Mouse (Mus musculus): Measurements from ENCODE around the gene Rnf144b. TPM values are rescaled to one million over a fixed set of nuclear protein-coding genes. Genes with fewer than 3 reads are reported as not detected.
A peak's percentile ranks its signal among the peaks of the same experiment; 100 is the strongest.

Gene Rnf144b
- polyA plus RNA-seq, 1 experiment from 2014 or later, result 4.2 TPM

DNA sequence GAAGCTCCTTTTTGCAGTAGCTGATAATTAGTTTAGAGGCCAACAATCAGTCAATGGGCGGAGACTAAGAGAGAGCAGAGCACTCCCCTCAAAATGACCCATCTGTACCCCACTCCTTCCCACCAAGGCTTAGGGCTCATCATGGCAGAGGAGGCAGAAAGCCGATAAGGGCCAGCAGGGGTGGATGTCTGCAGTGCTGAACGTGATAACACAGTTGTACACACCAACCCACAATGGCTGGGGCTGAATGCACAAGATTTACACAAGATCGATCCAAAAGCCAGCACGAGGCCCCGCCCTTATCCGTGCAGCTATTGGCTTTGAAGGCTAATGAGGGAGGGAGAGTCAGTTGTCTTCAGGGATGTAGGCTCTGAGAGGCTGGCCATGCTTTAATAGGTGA is 58.3 kb downstream of the Rnf144b start:
- 75% methylated on average over 7 of the region's 7 CpGs for WGBS
- no peak for ATAC-seq (ENCODE audit: insufficient number of reproducible peaks, low FRiP score, low TSS enrichment, low read depth)
- Histone ChIP-seq H3K4me3 (replicated peaks) (no peak overlapping the region), H3K27ac (replicated peaks) (no peak overlapping the region), H3K4me1 (peaks cover 5% of the 10 kb centered on the region; the same call in 1 of the 2 replicates), H3K4me2 (replicated peaks) (no peak overlapping the region), H3K36me3 (no peaks in the 10 kb centered on the region), H3K9me3 (replicated peaks) (no peaks in the 10 kb centered on the region), H3K9ac (no peak overlapping the region), H3K27me3 (no peaks in the 10 kb centered on the region)

DNA sequence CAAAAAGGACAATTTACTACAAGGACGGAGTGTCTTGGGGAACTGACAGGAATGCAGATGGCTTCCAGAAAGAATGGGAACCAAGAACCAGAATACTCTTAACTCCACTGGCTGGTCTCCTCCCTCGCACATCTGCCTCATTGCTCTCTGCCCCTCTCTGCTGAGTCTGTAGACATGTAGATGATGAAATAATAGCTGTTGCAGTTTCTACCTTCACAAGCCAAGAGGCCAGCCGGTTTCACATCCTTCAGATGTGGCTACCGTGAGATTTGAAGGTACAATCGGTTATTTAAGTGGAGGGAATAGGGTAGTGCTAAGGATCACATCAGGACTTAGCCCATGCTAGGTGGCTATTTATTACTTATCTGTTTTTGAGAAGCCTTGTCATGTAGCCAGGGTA is 59.9 kb downstream of the Rnf144b start:
- H3K4me3 ChIP-seq (replicated peaks), result no peak overlapping the region
- no peak for ATAC-seq (ENCODE audit: insufficient number of reproducible peaks, low FRiP score, low TSS enrichment, low read depth)
- no peak overlapping the region for H3K4me2 ChIP-seq (replicated peaks)
- H3K4me1 ChIP-seq, result peaks cover 5% of the 10 kb centered on the region; the same call in 1 of the 2 replicates
- no peak overlapping the region for H3K27ac ChIP-seq (replicated peaks)
- no peaks in the 10 kb centered on the region for H3K27me3 ChIP-seq
- no peaks in the 10 kb centered on the region for H3K36me3 ChIP-seq
- WGBS, result 83% methylated on average over 5 of the region's 5 CpGs
- no peak overlapping the region for H3K9ac ChIP-seq
- H3K9me3 ChIP-seq (replicated peaks), result no peaks in the 10 kb centered on the region

DNA sequence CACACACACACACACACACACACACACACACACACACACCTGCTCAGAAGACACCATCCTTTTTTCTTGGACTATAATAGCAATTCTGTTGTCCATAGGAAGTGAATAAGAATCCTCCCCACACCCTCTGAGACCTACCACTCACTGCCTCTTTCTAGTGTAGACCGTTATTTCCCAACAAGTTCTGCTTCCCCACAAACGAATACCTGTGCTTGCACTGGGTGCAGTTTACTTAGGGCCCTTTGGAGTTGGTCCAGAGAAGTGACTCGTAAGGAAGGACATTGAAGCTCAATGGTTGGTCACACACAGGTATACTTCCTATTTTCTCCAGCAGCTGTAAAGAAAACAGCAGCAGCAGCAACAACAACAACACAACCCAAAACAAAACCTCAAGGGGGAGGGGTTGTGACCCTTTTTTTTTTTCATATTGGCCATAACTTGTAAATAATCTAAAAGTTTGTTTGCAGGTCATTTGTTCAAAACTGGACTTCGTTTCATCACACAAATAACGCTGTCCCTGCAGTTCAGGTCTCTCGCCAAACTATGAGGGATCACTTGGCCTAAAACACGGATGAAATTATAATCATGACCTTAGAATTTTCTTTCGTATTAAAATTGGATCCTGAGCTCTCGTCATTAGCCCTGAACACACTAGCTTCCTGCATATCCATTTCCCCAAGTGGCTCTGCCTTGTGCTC is 60.7 kb downstream of the Rnf144b start:
- H3K27me3 ChIP-seq, result no peaks in the 10 kb centered on the region
- H3K36me3 ChIP-seq, result no peaks in the 10 kb centered on the region
- 83% methylated on average over 9 of the region's 9 CpGs for WGBS
- H3K4me1 ChIP-seq, result peaks cover 4% of the 10 kb centered on the region; the same call in 1 of the 2 replicates
- no peaks in the 10 kb centered on the region for H3K9me3 ChIP-seq (replicated peaks)
- H3K9ac ChIP-seq, result no peak overlapping the region
- no peak overlapping the region for H3K27ac ChIP-seq (replicated peaks)
- H3K4me2 ChIP-seq (replicated peaks), result no peak overlapping the region
- ATAC-seq (ENCODE audit: insufficient number of reproducible peaks, low FRiP score, low TSS enrichment, low read depth), result no peak
- no peak overlapping the region for H3K4me3 ChIP-seq (replicated peaks)

DNA sequence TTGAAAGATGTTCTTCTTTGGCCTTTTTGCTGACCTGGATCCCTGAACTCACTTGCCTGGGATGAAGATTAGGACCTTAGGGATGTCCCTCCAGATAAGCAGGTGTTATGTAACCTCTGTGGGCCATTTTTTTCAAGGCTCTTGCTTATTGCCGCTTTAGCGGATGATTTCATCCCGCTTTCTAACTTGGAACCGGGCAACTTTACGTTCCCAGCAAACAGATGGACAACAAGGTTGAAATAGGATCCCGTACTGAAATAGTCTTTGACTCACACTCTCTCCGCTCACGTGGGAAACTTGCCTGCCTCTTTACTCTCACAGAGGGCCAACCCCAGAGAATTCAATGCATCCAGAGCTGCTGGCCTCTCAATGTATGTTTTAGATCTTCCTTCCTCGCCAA is 61.3 kb downstream of the Rnf144b start:
- no peak overlapping the region for H3K4me2 ChIP-seq (replicated peaks)
- 54% methylated on average over 9 of the region's 9 CpGs for WGBS

DNA sequence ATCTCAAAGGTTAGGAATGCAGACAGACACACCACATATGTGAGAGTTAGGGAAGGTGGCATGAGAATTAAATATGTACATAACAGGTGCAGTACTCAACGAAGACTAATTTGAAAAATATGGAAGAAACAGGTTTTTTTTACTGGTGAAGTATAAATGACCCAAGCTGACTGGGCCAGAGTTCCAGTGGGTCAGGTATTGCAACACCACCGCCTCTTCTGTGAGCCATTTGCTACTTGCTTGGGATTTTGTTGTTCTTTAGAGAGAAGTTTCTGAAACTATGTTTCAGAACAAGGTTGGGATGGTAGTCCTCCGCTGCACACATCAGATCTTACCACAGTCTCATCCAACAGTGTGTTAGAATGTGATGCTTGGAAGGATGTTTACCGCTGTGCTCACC is 65.4 kb downstream of the Rnf144b start:
- Histone ChIP-seq H3K4me2 (replicated peaks) (no peak overlapping the region), H3K4me1 (no peaks in the 10 kb centered on the region), H3K36me3 (no peaks in the 10 kb centered on the region), H3K27ac (replicated peaks) (no peak overlapping the region), H3K9ac (no peak overlapping the region), H3K27me3 (no peaks in the 10 kb centered on the region), H3K9me3 (replicated peaks) (no peaks in the 10 kb centered on the region), H3K4me3 (replicated peaks) (no peak overlapping the region)
- ATAC-seq (ENCODE audit: insufficient number of reproducible peaks, low FRiP score, low TSS enrichment, low read depth), result no peak
- 81% methylated on average over 4 of the region's 4 CpGs for WGBS

More for the DNA sequence above, 61.3 kb downstream of the Rnf144b start:
- no peak overlapping the region for H3K4me3 ChIP-seq (replicated peaks)
- H3K4me1 ChIP-seq, result no peaks in the 10 kb centered on the region
- ATAC-seq (ENCODE audit: insufficient number of reproducible peaks, low FRiP score, low TSS enrichment, low read depth), result no peak
- H3K27me3 ChIP-seq, result no peaks in the 10 kb centered on the region
- no peaks in the 10 kb centered on the region for H3K36me3 ChIP-seq
- no peak overlapping the region for H3K27ac ChIP-seq (replicated peaks)
- no peaks in the 10 kb centered on the region for H3K9me3 ChIP-seq (replicated peaks)
- no peak overlapping the region for H3K9ac ChIP-seq

DNA sequence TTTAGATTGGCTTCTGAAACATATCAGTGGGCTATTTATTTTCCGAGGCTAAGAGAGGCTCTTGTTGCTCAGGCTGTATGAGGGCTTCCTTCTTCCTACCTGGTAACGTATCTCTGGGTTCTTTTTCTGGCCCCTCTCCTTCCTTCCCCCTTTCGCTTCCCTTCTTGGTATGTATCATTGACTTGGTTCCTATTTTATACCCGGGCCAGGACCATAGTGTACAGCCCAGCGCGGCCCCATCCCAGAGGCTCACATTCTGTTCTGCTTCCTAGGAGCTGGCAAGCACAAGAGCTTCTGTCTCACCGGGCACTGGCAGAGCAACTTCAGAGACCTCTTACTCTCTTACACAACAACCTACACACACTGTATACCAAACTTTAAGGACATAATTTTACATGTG is 67.5 kb downstream of the Rnf144b start:
- Histone ChIP-seq H3K9me3 (replicated peaks) (no peaks in the 10 kb centered on the region), H3K4me2 (replicated peaks) (no peak overlapping the region), H3K36me3 (no peaks in the 10 kb centered on the region), H3K27me3 (peaks cover 6% of the 10 kb centered on the region), H3K4me1 (peaks cover 18% of the 10 kb centered on the region), H3K9ac (no peak overlapping the region), H3K4me3 (replicated peaks) (no peak overlapping the region), H3K27ac (replicated peaks) (no peak overlapping the region)
- no peak for ATAC-seq (ENCODE audit: insufficient number of reproducible peaks, low FRiP score, low TSS enrichment, low read depth)
- WGBS, result 85% methylated on average over 7 of the region's 7 CpGs

DNA sequence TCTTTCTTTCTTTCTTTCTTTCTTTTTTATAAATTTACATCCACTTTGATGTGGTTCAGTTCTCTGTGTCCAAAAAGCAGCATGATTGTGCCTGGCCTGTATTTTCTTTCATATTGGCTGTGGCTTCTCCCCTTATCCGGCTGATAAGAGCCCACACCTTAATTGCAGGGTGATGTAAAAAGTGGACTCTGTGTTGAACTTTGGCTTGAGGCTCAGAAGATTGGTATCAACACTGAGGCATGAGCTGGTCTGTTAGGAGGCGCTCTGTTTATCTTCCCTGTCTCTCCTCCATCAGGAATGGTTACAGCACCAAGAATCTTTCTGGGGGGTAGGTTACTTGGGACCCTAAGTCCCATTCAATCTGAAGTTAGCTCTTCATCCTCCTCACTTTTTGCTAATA is 69.7 kb downstream of the Rnf144b start:
- no peaks in the 10 kb centered on the region for H3K9me3 ChIP-seq (replicated peaks)
- H3K4me2 ChIP-seq (replicated peaks), result no peak overlapping the region
- no peak overlapping the region for H3K27ac ChIP-seq (replicated peaks)
- no peak for ATAC-seq (ENCODE audit: insufficient number of reproducible peaks, low FRiP score, low TSS enrichment, low read depth)
- no peak overlapping the region for H3K4me3 ChIP-seq (replicated peaks)
- no peaks in the 10 kb centered on the region for H3K36me3 ChIP-seq
- H3K27me3 ChIP-seq, result peaks cover 6% of the 10 kb centered on the region
- H3K9ac ChIP-seq, result no peak overlapping the region
- 75% methylated on average over 2 of the region's 2 CpGs for WGBS
- peaks cover 18% of the 10 kb centered on the region for H3K4me1 ChIP-seq

DNA sequence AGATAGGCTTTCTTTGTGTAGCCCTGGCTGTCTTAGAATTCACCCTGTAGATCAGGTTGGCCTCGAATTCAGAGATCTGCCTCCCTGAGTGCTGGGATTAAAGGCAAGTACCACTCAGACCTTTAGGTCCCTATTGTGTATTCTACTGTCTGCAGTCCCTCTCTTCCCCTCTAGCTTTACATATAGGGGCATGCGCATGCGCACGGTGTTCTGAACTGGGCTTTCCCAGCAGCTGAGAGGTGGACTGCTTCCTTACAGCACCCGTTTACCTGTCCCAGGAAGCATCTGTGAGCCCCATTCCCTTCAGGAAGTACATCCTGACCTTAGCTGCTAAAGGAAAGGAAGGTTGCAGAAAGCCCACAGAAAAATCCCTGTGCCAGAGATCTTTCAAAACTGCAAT is 70.3 kb downstream of the Rnf144b start:
- 55% methylated on average over 5 of the region's 5 CpGs for WGBS
- peaks cover 6% of the 10 kb centered on the region for H3K27me3 ChIP-seq
- H3K27ac ChIP-seq (replicated peaks), result no peak overlapping the region
- H3K9me3 ChIP-seq (replicated peaks), result no peaks in the 10 kb centered on the region
- H3K4me2 ChIP-seq (replicated peaks), result peak overlapping the region; percentile 82; the same call in 1 of the 2 replicates
- ATAC-seq (ENCODE audit: insufficient number of reproducible peaks, low FRiP score, low TSS enrichment, low read depth), result no peak
- H3K4me1 ChIP-seq, result peaks cover 21% of the 10 kb centered on the region
- no peaks in the 10 kb centered on the region for H3K36me3 ChIP-seq
- H3K9ac ChIP-seq, result no peak overlapping the region
- 0 out of 2 replicates have a peak overlapping the region, but pooled peaks have one; percentile 49 for H3K4me3 ChIP-seq (replicated peaks)

DNA sequence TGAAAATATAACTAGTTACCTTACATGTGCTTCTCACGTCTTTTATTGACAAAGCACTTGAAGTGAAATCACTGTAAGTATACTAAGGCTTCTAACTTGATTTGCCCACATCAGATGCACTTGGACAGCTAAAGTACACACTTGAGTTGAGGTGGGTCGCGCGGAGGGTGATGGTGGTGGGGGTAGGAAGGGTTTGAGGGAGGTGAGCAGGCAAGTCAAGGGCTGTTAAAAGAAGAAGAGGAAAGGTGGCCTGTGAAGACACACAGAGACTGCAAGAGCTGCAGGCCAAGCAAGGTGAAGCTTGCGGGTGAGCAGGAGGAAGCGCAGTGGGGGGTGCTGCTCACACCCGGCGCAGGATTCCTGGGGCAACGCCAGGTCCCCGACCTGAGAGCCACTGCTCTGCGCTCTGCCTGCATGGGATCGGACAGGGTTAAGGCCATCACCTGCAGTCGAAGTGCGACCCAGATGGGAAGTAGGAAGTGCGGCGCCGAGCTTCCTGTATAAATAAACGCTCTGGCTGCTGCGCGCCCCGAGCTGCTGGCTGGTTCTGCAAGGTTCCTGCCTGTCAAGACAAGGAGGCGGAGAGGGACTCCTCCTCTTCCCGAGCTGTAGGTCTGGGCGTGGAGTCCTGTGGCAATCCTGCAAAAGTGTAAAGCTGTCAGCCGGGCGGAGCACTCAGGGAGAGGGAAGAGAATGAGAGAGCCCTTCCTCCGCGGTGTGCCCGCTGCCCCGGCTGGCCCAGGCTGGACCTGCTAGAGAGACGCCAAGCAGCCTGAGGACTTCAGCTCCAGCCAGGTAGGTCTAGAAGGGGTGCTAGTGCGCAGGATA is 71.1 kb downstream of the Rnf144b start:
- WGBS, result 6% methylated on average over 32 of the region's 32 CpGs
- peak overlapping the region; percentile 82 for H3K4me2 ChIP-seq (replicated peaks)
- ATAC-seq (ENCODE audit: insufficient number of reproducible peaks, low FRiP score, low TSS enrichment, low read depth), result peak; percentile 70
- H3K4me1 ChIP-seq, result peaks cover 22% of the 10 kb centered on the region
- no peaks in the 10 kb centered on the region for H3K36me3 ChIP-seq
- peak overlapping the region; percentile 49 for H3K4me3 ChIP-seq (replicated peaks)
- peaks cover 6% of the 10 kb centered on the region for H3K27me3 ChIP-seq
- no peaks in the 10 kb centered on the region for H3K9me3 ChIP-seq (replicated peaks)
- H3K9ac ChIP-seq, result 0 out of 2 replicates have a peak overlapping the region, but pooled peaks have one; percentile 19
- peak overlapping the region; percentile 79 for H3K27ac ChIP-seq (replicated peaks)

DNA sequence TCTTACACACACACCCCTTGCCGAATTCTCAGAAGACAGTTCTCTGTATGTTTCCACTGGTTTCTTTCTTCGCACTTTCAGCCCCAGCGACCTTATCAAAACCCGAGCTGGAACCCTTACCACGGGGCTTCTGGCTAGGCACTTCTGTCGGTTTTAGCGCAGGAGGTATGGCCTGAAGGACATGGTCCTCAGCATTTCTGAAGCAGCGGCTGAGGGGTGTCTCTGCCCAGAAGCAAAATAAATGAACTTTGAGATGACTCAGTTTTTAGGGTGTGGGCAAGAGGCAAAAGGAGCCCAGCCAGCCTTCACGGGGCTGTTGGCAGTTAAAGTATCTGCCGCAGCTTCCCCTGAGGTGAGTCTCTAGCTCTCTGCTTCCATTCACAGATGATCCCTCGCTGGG is 72.2 kb downstream of the Rnf144b start:
- Histone ChIP-seq H3K27ac (replicated peaks) (0 out of 2 replicates have a peak overlapping the region, but pooled peaks have one; percentile 7), H3K4me2 (replicated peaks) (peak overlapping the region; percentile 82), H3K36me3 (no peaks in the 10 kb centered on the region), H3K27me3 (peaks cover 6% of the 10 kb centered on the region), H3K9me3 (replicated peaks) (no peaks in the 10 kb centered on the region), H3K4me3 (replicated peaks) (peak overlapping the region; percentile 49), H3K9ac (no peak overlapping the region), H3K4me1 (peaks cover 22% of the 10 kb centered on the region)
- WGBS, result 18% methylated on average over 11 of the region's 11 CpGs
- no peak for ATAC-seq (ENCODE audit: insufficient number of reproducible peaks, low FRiP score, low TSS enrichment, low read depth)

DNA sequence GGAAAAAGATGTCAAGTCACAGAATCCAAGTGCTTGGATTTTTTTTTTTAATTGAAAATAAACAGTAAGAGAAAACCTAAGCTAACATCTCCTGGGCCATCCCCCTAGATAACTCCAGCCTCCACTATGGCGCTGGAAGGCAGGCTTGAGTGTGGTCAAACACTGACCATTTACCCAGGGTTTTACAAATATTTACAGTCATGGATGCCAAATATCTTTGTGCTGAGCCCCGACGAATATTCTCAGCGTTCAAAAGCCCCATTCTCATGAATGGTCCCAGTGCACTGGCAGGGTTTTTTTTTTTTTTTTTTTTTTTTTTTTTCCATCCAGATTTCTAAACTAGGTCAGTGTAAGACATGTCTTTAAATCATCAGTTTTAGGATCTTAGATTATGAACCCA is 73.0 kb downstream of the Rnf144b start:
- Histone ChIP-seq H3K36me3 (no peaks in the 10 kb centered on the region), H3K27ac (replicated peaks) (no peak overlapping the region), H3K4me1 (peaks cover 22% of the 10 kb centered on the region), H3K4me2 (replicated peaks) (peak overlapping the region; percentile 82), H3K9ac (no peak overlapping the region), H3K27me3 (peaks cover 6% of the 10 kb centered on the region), H3K9me3 (replicated peaks) (no peaks in the 10 kb centered on the region), H3K4me3 (replicated peaks) (peak overlapping the region; percentile 49; the same call in 1 of the 2 replicates)
- 67% methylated on average over 4 of the region's 4 CpGs for WGBS
- no peak for ATAC-seq (ENCODE audit: insufficient number of reproducible peaks, low FRiP score, low TSS enrichment, low read depth)

Measured in embryonic facial prominence, embryonic 15.5 days (tissue).